Mouse (Mus musculus) lung, postnatal 25 days (tissue): ENCODE measurements at regions not wholly inside any gene's neighbourhood (a gene's known extent, or its start where the extent isn't known, plus 50 kb on each side); places are given as distances from the start of the nearest gene placed in this dataset.

Experiments
- DNase-seq: peaks from one replicate; pipeline ENCODE4 v3.0.0; 2022; ENCODE audit warnings: low spot score

GRCm38 (mm10) chr4:7228980-7229379 is 1009.9 kb downstream of the Car8 start:
- DNase-seq, result no peak

- DNase-seq, result no peak
Observed at GRCm38 (mm10) chr4:7222922-7223321, 1015.9 kb downstream of the Car8 start.

GRCm38 (mm10) chr4:7220426-7220825 is 1018.4 kb downstream of the Car8 start:
- DNase-seq, result no peak

DNA sequence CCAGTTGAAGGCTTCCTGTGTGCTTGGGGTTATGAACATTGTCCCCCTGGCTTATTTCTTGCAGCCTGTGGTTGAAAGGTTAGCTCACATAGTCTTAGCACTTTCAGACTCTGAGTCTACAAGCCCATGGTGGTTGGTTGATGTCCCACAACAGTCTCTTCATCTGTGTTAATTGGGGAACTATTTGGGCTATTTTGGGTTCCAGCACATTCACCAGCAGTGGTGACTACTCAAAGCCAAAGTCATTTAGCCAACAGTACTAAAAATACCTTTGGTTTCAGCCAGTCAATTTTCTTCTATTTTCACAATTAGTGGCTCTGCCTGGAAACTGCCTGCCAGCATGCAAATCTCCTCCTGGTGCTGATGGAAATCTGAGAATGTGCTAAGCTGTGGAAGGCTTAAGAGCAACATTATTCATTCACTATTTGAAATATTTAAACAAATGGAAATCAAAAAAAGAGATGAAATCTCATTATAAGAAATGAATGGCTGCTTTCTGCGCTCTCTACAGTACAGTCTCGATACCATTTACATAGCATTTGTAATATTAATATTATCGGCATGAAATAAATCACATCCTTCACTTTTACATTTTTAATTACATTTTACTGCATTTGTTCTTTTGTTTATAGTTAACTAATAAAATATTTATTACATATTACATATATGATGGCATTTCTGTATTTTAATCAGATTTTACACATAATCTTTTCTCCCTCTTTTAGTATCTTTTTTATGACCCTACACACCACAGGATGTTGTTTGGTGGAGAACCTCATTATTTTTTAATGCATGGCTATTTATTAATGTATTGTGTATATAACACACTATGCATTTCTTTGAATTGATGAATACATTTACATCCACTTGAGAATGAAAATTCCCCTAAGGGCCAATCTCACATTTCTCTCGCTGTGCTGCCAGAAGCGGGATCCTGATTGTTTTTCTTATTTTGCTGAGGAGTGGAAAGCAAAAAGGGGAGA is 1023.5 kb downstream of the Car8 start:
- DNase-seq, result no peak

DNA sequence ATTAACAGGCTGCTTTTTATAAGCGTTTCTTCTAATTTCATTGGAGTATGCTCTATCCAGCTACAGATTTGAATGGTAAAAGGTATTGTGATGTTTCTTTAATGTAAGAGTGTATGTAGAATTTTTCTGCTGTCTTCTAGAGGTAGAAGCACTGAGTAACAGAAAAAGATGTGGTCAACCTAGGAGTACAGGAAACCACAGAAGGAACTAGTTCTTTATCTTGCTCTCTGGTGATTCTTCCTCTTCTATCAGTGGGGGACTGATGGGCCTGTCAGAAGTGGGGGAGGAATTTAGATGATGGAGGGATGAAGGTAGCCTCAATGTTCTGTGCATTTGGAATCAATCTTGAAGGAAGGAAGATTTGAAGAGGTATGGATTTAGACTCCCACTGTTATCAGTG is 1031.9 kb downstream of the Car8 start:
- no peak for DNase-seq

DNA sequence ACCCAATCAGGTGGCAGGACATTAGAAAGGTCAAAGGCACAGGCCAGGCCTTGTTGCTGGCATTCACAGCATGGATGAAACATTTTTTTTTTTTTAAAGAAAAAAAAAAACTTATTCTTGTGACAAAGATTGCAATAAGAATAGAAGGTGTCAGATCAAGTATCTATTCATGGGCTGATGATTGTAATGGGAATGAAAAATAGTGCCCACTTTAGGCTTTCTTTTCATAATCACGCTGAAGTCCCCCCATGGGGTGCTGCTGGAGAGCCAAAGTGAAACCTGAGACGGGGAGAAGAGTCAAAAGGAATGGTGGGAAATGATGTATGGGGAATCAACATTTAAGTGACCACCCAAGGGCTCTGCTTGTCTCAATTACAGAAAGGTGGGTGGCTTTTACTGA is 1037.0 kb downstream of the Car8 start:
- no peak for DNase-seq

DNA sequence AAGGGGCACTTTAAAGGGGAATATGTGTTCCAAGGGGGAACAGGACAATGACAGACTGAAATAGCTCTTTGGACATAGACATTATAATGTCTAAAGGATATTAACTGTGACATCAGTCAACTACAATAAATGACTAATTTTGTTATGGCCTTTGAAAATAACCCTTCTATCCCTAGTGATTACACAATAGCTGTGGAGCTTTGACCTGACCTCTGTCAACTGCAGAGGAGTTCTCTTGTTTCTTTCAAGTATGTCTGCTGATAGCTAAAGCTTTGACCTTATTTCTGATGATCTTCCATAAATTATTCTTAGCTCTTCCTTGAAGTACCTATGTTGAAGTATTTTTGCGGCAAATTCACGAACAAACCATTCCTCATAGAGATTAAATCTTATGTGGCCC is 1038.9 kb downstream of the Car8 start:
- DNase-seq, result no peak

GRCm38 (mm10) chr4:7199052-7199451 is 1039.8 kb downstream of the Car8 start:
- no peak for DNase-seq

DNA sequence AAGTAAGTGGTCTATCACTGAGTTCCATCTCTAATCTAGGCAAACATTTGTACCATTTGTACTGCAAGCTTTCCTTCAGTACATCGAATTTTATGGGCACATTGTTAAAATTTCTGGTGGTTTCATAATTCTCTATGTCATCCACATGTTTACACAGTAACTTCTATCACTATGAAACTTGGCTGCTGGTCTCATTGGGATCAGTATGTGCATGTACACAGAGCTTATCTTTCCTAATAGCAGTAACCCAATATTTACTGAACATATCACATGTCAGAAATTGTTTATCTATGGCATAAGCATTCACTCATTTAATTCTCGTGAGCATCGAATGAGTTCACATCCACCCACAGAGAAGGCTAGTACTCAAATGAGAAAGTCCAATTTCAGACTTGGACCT is 1042.3 kb downstream of the Car8 start:
- no peak for DNase-seq

- DNase-seq, result no peak
Observed at GRCm38 (mm10) chr4:7195619-7196018, 1043.2 kb downstream of the Car8 start.

DNA sequence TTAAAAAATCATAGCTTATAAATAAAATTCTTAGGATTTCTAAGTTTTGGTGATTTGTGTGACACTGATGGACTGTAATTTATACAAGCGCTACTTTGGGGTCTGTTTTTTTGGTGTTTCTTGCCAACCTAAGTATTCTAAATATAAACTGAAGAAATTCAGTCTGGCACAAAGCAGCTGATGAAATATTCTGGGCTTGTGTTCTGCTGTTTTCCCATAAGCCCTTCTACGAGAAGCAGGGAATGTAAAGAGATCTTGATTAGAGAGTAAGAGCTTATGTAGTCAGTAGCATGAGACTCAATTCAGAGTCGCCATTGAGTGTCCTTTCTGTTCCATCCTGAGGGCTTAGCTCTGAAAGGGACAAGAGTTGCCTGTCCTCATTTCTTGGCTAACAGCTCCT is 1046.9 kb downstream of the Car8 start:
- no peak for DNase-seq

DNA sequence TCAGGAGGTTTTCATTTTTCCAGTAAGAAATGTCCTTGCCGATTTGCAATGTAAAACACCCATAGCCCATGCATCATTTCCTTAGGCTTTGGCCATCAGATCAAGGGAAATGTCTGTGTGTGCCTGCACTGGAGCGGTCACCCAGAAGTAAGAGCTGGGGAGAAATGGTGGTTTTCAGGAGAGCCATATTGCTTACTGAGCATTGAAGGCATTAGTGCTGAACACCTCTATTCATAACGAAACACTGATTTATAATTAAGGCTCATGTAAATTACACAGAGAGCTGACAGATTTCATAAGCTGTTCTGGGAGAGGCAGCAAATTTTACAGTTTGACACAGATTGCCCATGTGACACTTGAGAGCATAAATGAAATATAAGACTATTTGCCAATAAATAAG is 1047.6 kb downstream of the Car8 start:
- DNase-seq, result no peak

- no peak for DNase-seq
Observed at GRCm38 (mm10) chr4:7175030-7175429, 1063.8 kb downstream of the Car8 start.

DNA sequence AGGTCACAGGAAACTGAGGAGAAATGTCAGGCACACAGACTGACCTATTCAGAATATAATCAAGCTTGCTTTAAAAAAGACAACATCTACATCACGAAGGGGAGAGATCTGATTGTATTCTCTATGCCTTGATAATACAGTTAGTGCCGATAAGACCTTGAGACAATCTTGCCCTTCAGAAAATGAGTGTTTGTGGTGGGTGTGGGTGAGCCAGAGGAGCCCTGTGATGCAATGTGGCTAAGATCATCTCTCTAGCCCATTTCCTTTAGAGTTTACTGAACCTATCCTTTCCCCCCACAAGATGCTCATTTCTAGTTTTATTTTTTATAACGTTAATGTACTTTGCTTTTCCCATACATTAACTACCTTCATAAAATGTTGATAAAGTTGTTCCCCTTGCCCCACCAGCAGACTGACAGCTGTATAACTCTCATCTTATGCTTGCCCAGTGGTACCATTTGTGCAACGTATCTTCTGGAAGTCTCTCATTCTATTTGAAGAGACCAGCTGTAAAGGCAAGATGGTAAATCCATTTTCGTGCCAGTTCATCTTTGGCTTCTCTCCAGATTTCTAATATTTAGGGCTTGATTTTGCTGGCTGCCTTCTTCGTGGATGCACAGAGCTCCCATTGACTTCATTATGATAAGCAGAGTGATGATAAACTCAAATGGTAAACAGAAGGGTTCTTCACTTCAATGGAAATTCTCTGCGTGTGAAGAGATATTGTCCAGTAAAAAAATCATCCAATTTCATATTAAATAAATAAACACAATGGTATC is 1066.1 kb downstream of the Car8 start:
- DNase-seq, result no peak

DNA sequence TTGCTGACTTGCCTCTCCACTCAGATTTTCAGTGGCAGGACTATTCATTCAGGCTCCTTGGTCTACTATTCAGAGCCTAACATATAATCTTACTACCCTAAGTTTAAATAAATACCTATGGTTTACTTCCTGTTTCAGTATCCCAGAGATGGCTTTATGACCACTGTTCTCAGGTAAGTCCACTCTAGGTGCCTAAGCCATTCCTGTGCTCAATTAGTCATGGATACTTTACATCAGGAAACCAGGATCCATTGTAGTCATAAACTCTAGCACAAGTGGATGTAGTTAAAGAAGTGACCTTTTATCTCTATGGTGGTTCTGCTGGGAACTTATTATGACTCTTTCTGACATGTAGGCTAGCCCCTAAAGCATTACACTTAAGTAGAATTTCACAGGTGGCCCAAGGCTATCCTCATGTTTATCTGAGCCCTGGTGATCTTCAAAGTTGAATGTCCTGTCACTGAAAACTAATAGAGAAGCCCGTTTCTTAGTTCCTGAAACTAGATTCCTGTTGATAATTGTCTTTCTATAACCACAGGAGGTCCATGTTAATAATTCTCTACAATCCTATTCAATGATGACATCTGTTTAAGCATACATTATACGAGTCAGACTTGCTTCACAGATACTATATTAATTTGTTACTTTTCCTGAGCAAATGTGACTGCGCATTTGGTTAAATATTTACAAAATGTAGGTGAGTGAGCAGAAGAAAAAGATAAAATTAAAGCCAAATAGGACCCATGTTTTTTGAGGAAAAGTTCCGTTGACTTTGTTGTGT is 1067.0 kb downstream of the Car8 start:
- DNase-seq, result no peak

- no peak for DNase-seq
Observed at GRCm38 (mm10) chr4:7161411-7161810, 1077.4 kb downstream of the Car8 start.

DNA sequence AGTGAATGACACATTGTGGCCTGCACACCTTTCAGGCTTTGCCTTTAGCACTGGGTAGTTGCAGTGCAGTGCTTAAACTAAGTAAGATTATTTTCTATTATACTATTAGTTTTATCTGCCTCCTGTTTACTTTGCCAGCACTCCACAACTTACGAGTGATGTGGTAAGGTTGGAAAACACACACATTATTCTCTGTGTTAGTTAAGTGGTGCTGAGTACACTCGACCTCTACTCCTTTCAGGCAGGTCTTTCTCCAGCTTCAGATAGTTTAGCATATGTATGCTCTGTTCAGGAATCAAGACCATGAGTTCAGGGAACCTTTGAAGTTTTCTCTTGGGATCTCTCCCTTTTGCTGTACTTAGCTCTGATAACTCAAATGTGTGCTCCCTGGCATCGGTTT is 1081.0 kb downstream of the Car8 start:
- no peak for DNase-seq

DNA sequence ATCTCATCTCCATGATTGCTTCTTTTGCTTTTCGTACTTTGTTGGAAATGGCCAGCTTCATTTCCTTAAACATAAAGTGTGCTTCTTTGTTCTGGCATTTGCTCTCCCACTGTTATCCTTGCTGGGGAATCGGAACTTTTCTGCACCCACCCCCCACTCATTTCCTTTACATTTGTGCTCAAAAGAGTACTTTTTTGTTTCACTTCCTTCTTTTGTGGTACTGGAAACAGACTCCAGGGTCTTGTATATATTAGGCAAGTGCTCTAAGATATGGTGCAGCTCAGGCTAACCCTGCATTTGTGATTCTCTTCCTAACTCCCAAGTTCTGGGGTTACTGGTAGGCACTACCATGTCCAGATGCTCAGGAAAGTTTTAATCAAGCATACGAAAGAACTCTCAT is 1084.6 kb downstream of the Car8 start:
- DNase-seq, result no peak

GRCm38 (mm10) chr4:7153835-7154234 is 1085.0 kb downstream of the Car8 start:
- DNase-seq, result no peak

DNA sequence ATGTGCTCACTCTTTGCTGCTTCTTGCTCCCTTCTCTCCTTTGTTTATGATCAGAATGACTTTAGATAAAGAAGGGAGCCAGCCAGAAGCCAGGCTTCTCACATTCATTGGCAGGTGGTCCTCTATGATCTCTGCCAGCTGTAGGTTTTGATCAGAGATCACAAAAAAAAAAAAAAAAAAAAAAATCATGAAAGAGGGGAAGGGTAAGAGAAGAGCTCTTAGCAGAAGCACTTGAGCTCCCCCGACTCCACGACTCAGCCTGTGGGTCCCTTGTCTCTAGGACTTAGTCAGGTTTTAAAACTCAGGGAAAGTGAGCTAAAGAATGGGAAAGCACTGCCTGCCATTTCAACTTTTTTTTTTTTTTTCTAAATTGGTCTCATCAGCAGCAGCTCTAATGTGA is 1093.1 kb downstream of the Car8 start:
- no peak for DNase-seq

DNA sequence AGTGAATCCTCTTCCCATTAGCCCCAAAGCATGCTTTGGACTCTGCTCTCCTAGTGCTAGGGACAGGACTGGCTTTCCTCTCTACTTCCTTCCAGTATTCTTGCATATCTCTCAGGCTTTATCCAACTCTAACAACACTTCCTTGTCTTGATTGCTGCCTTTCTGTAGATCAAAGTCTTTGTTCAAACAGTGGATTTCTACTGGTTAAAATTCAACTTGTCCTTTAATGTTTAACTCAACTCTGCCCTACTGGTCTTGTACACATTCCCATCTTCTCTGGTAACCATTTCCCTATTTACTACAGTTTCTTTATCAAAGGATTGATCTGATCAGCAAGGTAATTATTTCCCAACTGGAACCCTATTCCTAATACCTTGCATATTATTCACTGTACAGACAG is 1094.6 kb downstream of the Car8 start:
- DNase-seq, result no peak

DNA sequence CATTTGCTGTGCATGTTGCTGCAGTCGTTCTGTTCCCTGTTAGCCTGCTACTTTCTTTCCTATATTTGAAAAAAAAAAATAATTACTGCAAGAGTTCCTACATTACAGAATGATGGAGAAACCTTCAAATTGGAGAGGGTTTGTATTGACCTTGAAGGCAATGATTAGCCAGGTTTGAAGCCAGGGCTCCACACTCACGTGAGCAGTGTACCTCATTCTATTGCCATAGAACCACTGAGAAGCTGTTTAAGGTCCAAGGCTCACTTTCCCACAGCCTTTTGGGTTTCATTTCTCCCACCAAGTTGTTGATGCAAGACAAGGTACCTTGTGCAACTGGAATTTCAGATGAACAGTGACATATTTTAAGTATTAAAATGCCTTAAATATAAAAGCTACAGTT is 1095.2 kb downstream of the Car8 start:
- DNase-seq, result no peak
